Mouse (Mus musculus) heart, embryonic 11.5 days (tissue): ENCODE results near the gene Gdnf. TPM values are rescaled to one million over a fixed set of nuclear protein-coding genes. Genes with fewer than 3 reads are reported as not detected.

ENCODE experiments used
- ATAC-seq: fragments of 200-750 bp; cut with Nextera tagmentation; replicated peaks from 2 replicates; pipeline ENCODE4 v1.8.0; 2017; ENCODE audit warnings: moderate library complexity; ENCODE audit not compliant: insufficient number of reproducible peaks, low FRiP score, low TSS enrichment
- H3K27ac ChIP-seq: fragments of 300-500 bp; sonication (generic); 2 replicates; pipeline ENCODE4 v1.5.1; 2014; ENCODE audit warnings: mild to moderate bottlenecking, low read depth, low read length
- H3K27me3 ChIP-seq: fragments of 300-500 bp; sonication (generic); 2 replicates; pipeline ENCODE4 v1.6.1; 2014; ENCODE audit warnings: mild to moderate bottlenecking, low read length, mixed read lengths; ENCODE audit not compliant: control insufficient read depth, insufficient read depth
- H3K36me3 ChIP-seq: fragments of 300-500 bp; sonication (generic); 2 replicates; pipeline ENCODE4 v1.6.1; 2014; ENCODE audit warnings: mild to moderate bottlenecking, low read length, moderate library complexity, mixed read lengths; ENCODE audit not compliant: control insufficient read depth, insufficient read depth
- H3K4me1 ChIP-seq: fragments of 300-500 bp; sonication (generic); 2 replicates; pipeline ENCODE4 v1.6.1; 2014; ENCODE audit warnings: low read length; ENCODE audit not compliant: control insufficient read depth, insufficient read depth
- H3K4me2 ChIP-seq: fragments of 300-500 bp; sonication (generic); 2 replicates; pipeline ENCODE4 v1.6.1; 2014; ENCODE audit warnings: mild to moderate bottlenecking, moderate library complexity
- H3K4me3 ChIP-seq: fragments of 300-500 bp; sonication (generic); 2 replicates; pipeline ENCODE4 v1.5.1; 2014; ENCODE audit warnings: low read depth, low read length
- H3K9ac ChIP-seq: fragments of 300-500 bp; sonication (generic); 2 replicates; pipeline ENCODE4 v1.6.1; 2014; ENCODE audit warnings: mild to moderate bottlenecking, low read depth, low read length, moderate library complexity
- H3K9me3 ChIP-seq: fragments of 300-500 bp; sonication (generic); replicated peaks from 2 replicates; pipeline ENCODE4 v1.6.1; 2016; ENCODE audit warnings: low read length; ENCODE audit not compliant: control insufficient read depth
- WGBS: fragments of 180-500 bp; shearing (Covaris S2); extraction: QIAGEN DNeasy Blood & Tissue Kit; methylation state at CpG from one replicate; pipeline ENCODE4 v1.1.7; 2014; ENCODE audit not compliant: insufficient replicate concordance; 5-methylcytosine and 5-hydroxymethylcytosine counted together
- polyA plus RNA-seq: library from polyadenylated mRNA; unstranded; fragments of >200 nt; fragmentation: Nextera tagmentation; extraction: Ambion mirVana; gene quantifications from 2 replicates; pipeline ENCODE4 v1.2.1, GENCODE M21; 2014

Gdnf gene
- polyA plus RNA-seq, 1 experiment from 2014 or later = 0.14 TPM

DNA sequence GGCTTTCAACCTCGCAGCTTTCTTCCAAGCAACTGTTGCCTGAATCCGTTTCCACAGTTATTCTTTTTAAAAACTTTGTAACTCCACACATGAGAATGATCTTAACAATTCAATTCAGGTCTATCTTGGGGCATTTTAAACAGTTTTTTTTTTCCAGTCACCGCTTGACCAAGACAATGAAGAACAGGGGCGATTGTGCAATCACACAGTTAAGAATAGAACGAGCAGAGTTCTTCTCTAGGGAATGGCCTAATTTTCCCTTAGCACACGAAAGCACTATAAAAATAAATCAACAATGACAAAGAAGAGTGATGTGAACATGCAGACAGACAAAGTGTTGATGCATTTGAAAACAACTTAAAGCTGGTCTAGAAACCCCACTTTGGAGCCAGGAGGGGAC is 65.2 kb downstream of the Gdnf start:
- Histone ChIP-seq H3K4me3 (no peak overlapping the region), H3K4me2 (no peak overlapping the region), H3K9ac (no peak overlapping the region), H3K27me3 (no peaks in the 10 kb centered on the region), H3K27ac (no peak overlapping the region), H3K36me3 (no peaks in the 10 kb centered on the region), H3K9me3 (no peaks in the 10 kb centered on the region), H3K4me1 (peaks cover 4% of the 10 kb centered on the region; the same call in 1 of the 2 replicates)
- ATAC-seq = no peak
- 67% methylated on average over 6 of the region's 6 CpGs for WGBS

DNA sequence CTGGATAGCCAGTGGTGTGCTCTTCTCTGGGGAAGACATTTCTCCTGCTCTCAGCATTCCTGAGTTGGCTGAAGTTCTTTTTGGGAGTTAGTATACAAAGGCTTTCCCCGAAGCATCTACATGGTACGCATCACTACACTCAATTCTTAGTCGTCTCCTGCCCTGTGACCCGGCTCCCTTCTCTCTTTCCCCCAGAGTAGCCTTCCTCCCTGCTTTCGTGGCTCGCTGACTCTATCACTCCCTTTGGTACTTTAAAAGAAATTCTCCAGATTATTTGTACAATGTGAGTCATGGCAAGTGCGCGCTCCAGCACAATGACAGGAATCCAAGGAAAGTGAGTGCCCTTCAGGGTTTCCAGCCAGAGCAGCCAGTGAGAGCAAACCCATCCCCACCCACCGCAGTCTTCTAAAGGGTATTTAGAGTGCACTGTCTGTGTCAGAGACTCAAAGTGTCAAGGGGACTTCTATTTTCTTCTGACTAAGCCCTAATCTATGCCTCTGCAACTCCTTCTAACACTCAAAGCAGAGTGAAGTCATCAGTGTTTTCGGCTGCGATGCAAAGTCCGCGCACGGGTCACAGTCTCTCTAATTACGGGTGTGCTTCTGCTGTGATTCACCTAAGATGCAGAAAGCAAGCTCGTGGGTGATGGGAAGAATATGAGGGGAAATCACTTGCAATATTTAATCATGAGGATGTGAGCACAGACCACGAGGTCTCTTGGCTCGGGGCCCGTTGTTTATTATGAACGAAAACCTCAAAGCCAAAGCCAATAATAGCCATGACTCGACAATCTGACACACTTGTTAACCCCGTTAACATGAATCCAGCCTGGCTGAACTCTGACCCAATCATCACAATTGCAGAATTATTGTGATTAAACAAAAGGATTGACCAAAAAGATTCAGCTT is 67.2 kb downstream of the Gdnf start:
- 76% methylated on average over 22 of the region's 22 CpGs for whole genome bisulfite sequencing
- Histone ChIP-seq H3K4me3 (no peak overlapping the region), H3K4me2 (no peak overlapping the region; the same call in 1 of the 2 replicates), H3K27me3 (no peaks in the 10 kb centered on the region), H3K27ac (no peak overlapping the region), H3K4me1 (peaks cover 4% of the 10 kb centered on the region; the same call in 1 of the 2 replicates), H3K36me3 (no peaks in the 10 kb centered on the region), H3K9ac (no peak overlapping the region), H3K9me3 (no peaks in the 10 kb centered on the region)
- ATAC-seq = no peak; the same call in 1 of the 2 replicates

GRCm38 (mm10) chr15:7878861-7879260 is 68.2 kb downstream of the Gdnf start:
- Histone ChIP-seq H3K4me2 (no peak overlapping the region), H3K9ac (no peak overlapping the region), H3K36me3 (no peaks in the 10 kb centered on the region), H3K27ac (no peak overlapping the region), H3K27me3 (no peaks in the 10 kb centered on the region), H3K4me3 (no peak overlapping the region), H3K9me3 (no peaks in the 10 kb centered on the region), H3K4me1 (peaks cover 4% of the 10 kb centered on the region; the same call in 1 of the 2 replicates)
- 85% methylated on average over 10 of the region's 10 CpGs for WGBS
- no peak for ATAC-seq

DNA sequence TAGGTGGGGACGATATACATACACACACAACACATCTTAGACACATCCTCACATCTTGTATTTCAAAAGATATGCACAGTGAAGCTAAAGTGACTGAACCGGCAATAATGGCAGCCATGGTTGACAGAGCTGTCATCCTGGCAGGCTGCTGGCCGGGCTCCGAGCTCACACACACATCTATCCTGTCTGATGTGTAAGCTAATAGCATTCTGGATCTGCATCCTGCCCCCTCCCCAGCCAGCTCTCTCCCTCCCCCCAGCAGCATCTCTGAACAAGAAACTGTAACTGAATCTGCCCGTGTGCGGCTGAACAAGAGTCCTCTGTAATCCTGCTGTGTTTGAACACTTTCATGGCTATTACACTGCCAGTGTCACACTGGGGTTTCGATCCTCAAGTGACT is 69.3 kb downstream of the Gdnf start:
- no peak for ATAC-seq
- Histone ChIP-seq H3K4me2 (no peak overlapping the region), H3K4me1 (peaks cover 4% of the 10 kb centered on the region; the same call in 1 of the 2 replicates), H3K9me3 (no peaks in the 10 kb centered on the region), H3K36me3 (no peaks in the 10 kb centered on the region), H3K27me3 (no peaks in the 10 kb centered on the region), H3K4me3 (no peak overlapping the region), H3K27ac (no peak overlapping the region), H3K9ac (no peak overlapping the region)
- WGBS = 86% methylated on average over 7 of the region's 7 CpGs

GRCm38 (mm10) chr15:7884181-7884580 is 73.5 kb downstream of the Gdnf start:
- no peak overlapping the region for H3K9ac ChIP-seq
- no peaks in the 10 kb centered on the region for H3K4me1 ChIP-seq
- no peaks in the 10 kb centered on the region for H3K9me3 ChIP-seq
- H3K27me3 ChIP-seq = no peaks in the 10 kb centered on the region
- H3K4me2 ChIP-seq = no peak overlapping the region
- no peaks in the 10 kb centered on the region for H3K36me3 ChIP-seq
- WGBS = 91% methylated on average over 11 of the region's 11 CpGs
- no peak overlapping the region for H3K27ac ChIP-seq
- no peak for ATAC-seq
- H3K4me3 ChIP-seq = no peak overlapping the region

- no peaks in the 10 kb centered on the region for H3K9me3 ChIP-seq
- H3K27me3 ChIP-seq = no peaks in the 10 kb centered on the region
- H3K4me1 ChIP-seq = peaks cover 2% of the 10 kb centered on the region
- no peak overlapping the region for H3K4me3 ChIP-seq
- 66% methylated on average over 10 of the region's 10 CpGs for WGBS
- H3K36me3 ChIP-seq = no peaks in the 10 kb centered on the region
- no peak overlapping the region for H3K9ac ChIP-seq
- no peak for ATAC-seq
- H3K27ac ChIP-seq = no peak overlapping the region
- no peak overlapping the region for H3K4me2 ChIP-seq
Observed at GRCm38 (mm10) chr15:7885106-7885505, 74.5 kb downstream of the Gdnf start.

DNA sequence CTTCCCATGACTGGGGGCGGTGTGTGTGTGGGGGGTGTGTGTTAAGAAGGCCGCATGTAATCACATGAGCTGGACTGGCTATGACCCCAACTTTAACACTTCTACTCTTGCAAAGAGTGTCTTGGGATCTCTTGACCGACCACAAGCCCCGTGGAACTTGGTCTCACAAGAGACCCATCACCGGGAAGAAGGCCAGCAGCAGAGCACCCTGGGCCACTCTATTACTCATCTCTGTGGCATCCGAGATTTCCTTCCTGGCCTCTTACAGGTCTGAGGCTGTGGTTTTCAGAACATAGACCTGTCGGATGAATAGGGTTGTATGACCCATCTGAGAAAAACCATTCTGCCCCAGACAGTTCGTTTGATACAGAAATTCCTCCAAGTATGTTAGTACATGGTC is 75.9 kb downstream of the Gdnf start:
- Histone ChIP-seq H3K36me3 (no peaks in the 10 kb centered on the region), H3K4me1 (peaks cover 7% of the 10 kb centered on the region), H3K27ac (no peak overlapping the region), H3K4me2 (no peak overlapping the region), H3K4me3 (no peak overlapping the region), H3K9me3 (no peaks in the 10 kb centered on the region), H3K9ac (no peak overlapping the region), H3K27me3 (no peaks in the 10 kb centered on the region)
- 75% methylated on average over 8 of the region's 8 CpGs for WGBS
- no peak for ATAC-seq
